Mouse (Mus musculus): ENCODE results near the gene Ivd. TPM values are rescaled to one million over a fixed set of nuclear protein-coding genes. Genes with fewer than 3 reads are reported as not detected.
A peak's percentile ranks its signal among the peaks of the same experiment; 100 is the strongest.

The Ivd gene
- total and polyA plus RNA-seq, 3 experiments: 25.5 to 29.3 (median 27.6) TPM

DNA sequence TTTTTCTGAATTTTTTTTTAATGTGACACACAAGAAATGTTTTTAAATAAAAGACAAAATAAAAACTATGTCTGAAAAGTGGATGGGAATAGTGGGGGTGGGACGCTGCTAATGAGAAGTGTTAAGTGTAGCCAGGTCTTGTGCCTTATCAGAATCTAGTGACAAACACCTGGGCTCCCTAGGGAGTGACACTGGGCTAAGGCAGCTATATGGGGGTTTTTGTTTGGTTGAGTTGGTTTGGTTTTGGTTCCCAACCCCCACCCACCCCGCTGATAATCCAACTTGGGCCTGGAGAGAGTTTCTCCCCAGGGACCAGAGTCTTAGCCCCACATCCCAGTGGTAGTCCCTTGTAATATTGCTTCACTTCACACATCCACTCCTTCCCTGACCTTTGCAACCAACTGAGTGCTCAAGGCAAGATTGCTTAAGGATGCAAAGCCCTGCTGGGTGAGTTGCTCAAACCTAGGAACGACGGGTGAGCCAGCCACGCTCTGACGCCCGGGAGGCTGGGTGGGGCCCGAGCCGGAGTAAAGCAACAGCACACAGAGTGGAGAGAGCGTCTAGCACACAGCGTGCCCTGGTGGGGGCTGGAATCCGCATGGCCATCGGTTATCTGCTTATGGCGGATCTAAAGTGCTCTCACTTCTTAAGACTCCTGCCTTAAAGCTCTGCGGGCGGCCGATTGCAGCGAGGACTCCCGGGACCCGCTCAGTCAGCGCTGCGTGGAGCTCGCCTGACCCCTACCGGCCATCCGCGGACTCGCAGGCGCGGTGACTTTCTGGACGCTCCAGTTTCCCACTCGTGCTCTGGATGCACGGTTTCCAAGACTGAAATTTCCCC is 21.3 kb downstream of the Ivd start:
- H3K27ac ChIP-seq (ENCODE audit: insufficient read depth, low read depth): peak overlapping the region; percentile 59
- peak overlapping the region; percentile 96 for H3K4me2 ChIP-seq (ENCODE audit: insufficient read depth, low read depth, poor library complexity, severe bottlenecking)
- in situ Hi-C loops (cut with MboI; ENCODE audit: low pct_ligation_motif_present, low pct_unique_long_range_greater_than_20kb, low sequenced_read_pairs) (loop anchor here (5.0 to 25.0 kb wide), 3 partner anchors 116 to 396 kb away; partner anchors contain the start of gene Srp14), dilution Hi-C loops (cut with MboI; ENCODE audit: extremely low pct_ligation_motif_present, extremely low pct_unique_long_range_greater_than_20kb, low sequenced_read_pairs) (no loop called here)
- no peaks in the 10 kb centered on the region for H3K27me3 ChIP-seq (replicated peaks)
- DNase-seq (ENCODE audit: extremely low read depth): peak; percentile 79
- peaks cover 16 to 59% of the 10 kb centered on the region in 2 experiments for H3K4me1 ChIP-seq (ENCODE audit: control insufficient read depth in 1 of 2, insufficient read depth in 2 of 2)
- peaks cover 2 to 31% of the 10 kb centered on the region in 2 experiments for H3K36me3 ChIP-seq (replicated peaks in 1 of 2; ENCODE audit: control insufficient read depth in 1 of 2, insufficient read depth in 1 of 2, low read length in 1 of 2)
- no peaks in the 10 kb centered on the region for H3K79me2 ChIP-seq (replicated peaks; ENCODE audit: control insufficient read depth, extremely low read depth, insufficient read depth, poor library complexity, severe bottlenecking)
- peak overlapping the region; percentile 12 to 61 (median 36) for H3K4me3 ChIP-seq (replicated peaks in 1 of 3; ENCODE audit: low read depth in 2 of 3, low read length in 2 of 3, poor library complexity in 1 of 3)
- H3K9me3 ChIP-seq (replicated peaks; ENCODE audit: low read length): no peaks in the 10 kb centered on the region
- TF ChIP-seq CTCF (conservative IDR thresholded peaks at IDR 0.05 in 1 of 2, IDR thresholded peaks at IDR 0.05 in 1 of 2; ENCODE audit: low read depth in 2 of 2, low read length in 2 of 2) (peak; percentile 89 to 98), MEF2A (IDR thresholded peaks at IDR 0.05; ENCODE audit: borderline replicate concordance, low read depth, low read length) (0 out of 2 replicates have a peak, but pooled peaks have one; percentile 12), MAZ (IDR thresholded peaks at IDR 0.05; ENCODE audit: low read depth, low read length) (no peak), NRF1 (IDR thresholded peaks at IDR 0.05; ENCODE audit: low read depth, low read length) (no peak), KAT2A (IDR thresholded peaks at IDR 0.05; ENCODE audit: insufficient replicate concordance, low read length) (no peak), HCFC1 (IDR thresholded peaks at IDR 0.05; ENCODE audit: low read depth, low read length) (peak; percentile 6; the same call in 1 of the 2 replicates), CHD2 (IDR thresholded peaks at IDR 0.05; ENCODE audit: low read length) (peak; percentile 55), UBTF (IDR thresholded peaks at IDR 0.05; ENCODE audit: low read depth, low read length) (no peak), JUND (conservative IDR thresholded peaks at IDR 0.05; ENCODE audit: low read depth, low read length) (no peak), NELFE (IDR thresholded peaks at IDR 0.05; ENCODE audit: low read depth, low read length) (no peak), ZC3H11A (IDR thresholded peaks at IDR 0.05; ENCODE audit: low read depth, low read length) (peak; percentile 68), BHLHE40 (IDR thresholded peaks at IDR 0.05; ENCODE audit: low read depth, low read length) (peak; percentile 54), EP300 (IDR thresholded peaks at IDR 0.05; ENCODE audit: low read length) (peak; percentile 55; the same call in 1 of the 2 replicates), RAD21 (IDR thresholded peaks at IDR 0.05; ENCODE audit: low read depth, low read length) (peak; percentile 97), MXI1 (IDR thresholded peaks at IDR 0.05; ENCODE audit: low read depth, low read length) (no peak), MAX (IDR thresholded peaks at IDR 0.05; ENCODE audit: low read length) (peak; percentile 23; the same call in 1 of the 2 replicates), IRF4 (IDR thresholded peaks at IDR 0.05; ENCODE audit: low read depth, low read length) (peak; percentile 75), MYC (IDR thresholded peaks at IDR 0.05; ENCODE audit: low read depth, low read length) (peak; percentile 2; the same call in 1 of the 2 replicates), SMC3 (IDR thresholded peaks at IDR 0.05; ENCODE audit: low read depth, low read length) (peak; percentile 89)
- peak overlapping the region; percentile 54 for H3K9ac ChIP-seq (ENCODE audit: insufficient read depth, low read depth)
